Mouse (Mus musculus) G1E (cell line): Measurements from ENCODE around the gene Itga5.

Experiments used
- CTCF ChIP-seq: IDR thresholded peaks from 2 replicates; pipeline ENCODE4 v1.5.1; 2012; ENCODE audit warnings: low read depth, low read length, inconsistent platforms, mixed read lengths
- GATA1 ChIP-seq: IDR thresholded peaks from 2 replicates; pipeline ENCODE4 v1.6.1; 2012; ENCODE audit warnings: borderline replicate concordance, low read length, inconsistent platforms, mixed read lengths

GRCm38 (mm10) chr15:103300560-103300959 is 66.0 kb downstream of the Itga5 start:
- no peak for TF ChIP-seq CTCF
- TF ChIP-seq GATA1: no peak
